Mouse (Mus musculus) lung, embryonic 15.5 days (tissue): ENCODE data around the gene Mest. TPM values are rescaled to one million over a fixed set of nuclear protein-coding genes. Genes with fewer than 3 reads are reported as not detected.

Experiments used
- ATAC-seq: fragments of 200-750 bp; cut with Nextera tagmentation; 2 replicates; pipeline ENCODE4 v1.8.0; 2017; ENCODE audit warnings: moderate number of reproducible peaks, borderline replicate concordance; ENCODE audit not compliant: low FRiP score, low TSS enrichment; ENCODE audit errors: extremely low read depth
- H3K27ac ChIP-seq: fragments of 300-500 bp; sonication (generic); 2 replicates; pipeline ENCODE4 v1.5.1; 2015; ENCODE audit warnings: moderate library complexity, mild to moderate bottlenecking, inconsistent platforms
- H3K27me3 ChIP-seq: fragments of 300-500 bp; sonication (generic); 2 replicates; pipeline ENCODE4 v1.6.1; 2015; ENCODE audit warnings: inconsistent platforms
- H3K36me3 ChIP-seq: fragments of 300-500 bp; sonication (generic); 2 replicates; pipeline ENCODE4 v1.6.1; 2015; ENCODE audit warnings: inconsistent platforms
- H3K4me1 ChIP-seq: fragments of 300-500 bp; sonication (generic); 2 replicates; pipeline ENCODE4 v1.6.1; 2015; ENCODE audit warnings: inconsistent platforms
- H3K4me2 ChIP-seq: fragments of 300-500 bp; sonication (generic); 2 replicates; pipeline ENCODE4 v1.6.1; 2015; ENCODE audit warnings: inconsistent platforms, mild to moderate bottlenecking, moderate library complexity
- H3K4me3 ChIP-seq: fragments of 300-500 bp; sonication (generic); 2 replicates; pipeline ENCODE4 v1.5.1; 2015; ENCODE audit warnings: mild to moderate bottlenecking, inconsistent platforms
- H3K9ac ChIP-seq: fragments of 300-500 bp; sonication (generic); 2 replicates; pipeline ENCODE4 v1.6.1; 2015; ENCODE audit warnings: inconsistent platforms
- H3K9me3 ChIP-seq: fragments of 300-500 bp; sonication (generic); 2 replicates; pipeline ENCODE4 v1.6.1; 2016; ENCODE audit warnings: inconsistent platforms
- WGBS: fragments of 180-500 bp; shearing (Covaris S2); methylation state at CpG from one replicate; pipeline ENCODE4 v1.1.7; 2015; 5-methylcytosine and 5-hydroxymethylcytosine counted together
- polyA plus RNA-seq: library from polyadenylated mRNA; unstranded; fragments of >200 nt; fragmentation: Nextera tagmentation; extraction: Ambion mirVana; gene quantifications from 2 replicates; pipeline ENCODE4 v1.2.1, GENCODE M21; 2015

The Mest gene
- polyA plus RNA-seq, 1 experiment from 2014 or later = 1,497 TPM

- no peak overlapping the region for H3K4me3 ChIP-seq
- H3K4me1 ChIP-seq = peaks cover 35% of the 10 kb centered on the region
- H3K36me3 ChIP-seq = no peaks in the 10 kb centered on the region
- H3K4me2 ChIP-seq = no peak overlapping the region
- no peaks in the 10 kb centered on the region for H3K9me3 ChIP-seq
- ATAC-seq = no peak
- H3K27me3 ChIP-seq = no peaks in the 10 kb centered on the region
- no peak overlapping the region for H3K9ac ChIP-seq
- H3K27ac ChIP-seq = peak overlapping the region; percentile 74
- 50% methylated on average over 25 of the region's 25 CpGs for WGBS
Observed at GRCm38 (mm10) chr6:30710371-30711364, 12.7 kb upstream of the Mest start.

- WGBS = 39% methylated on average over 10 of the region's 10 CpGs
- H3K4me2 ChIP-seq = no peak overlapping the region
- peak overlapping the region; percentile 74; the same call in 1 of the 2 replicates for H3K27ac ChIP-seq
- peaks cover 40% of the 10 kb centered on the region for H3K4me1 ChIP-seq
- H3K27me3 ChIP-seq = no peaks in the 10 kb centered on the region
- no peak overlapping the region for H3K9ac ChIP-seq
- H3K36me3 ChIP-seq = no peaks in the 10 kb centered on the region
- no peak for ATAC-seq
- H3K9me3 ChIP-seq = no peaks in the 10 kb centered on the region
- no peak overlapping the region for H3K4me3 ChIP-seq
Observed at GRCm38 (mm10) chr6:30711365-30711763, 12.0 kb upstream of the Mest start.

- Histone ChIP-seq H3K4me2 (no peak overlapping the region), H3K27me3 (no peaks in the 10 kb centered on the region), H3K9ac (no peak overlapping the region), H3K4me3 (no peak overlapping the region), H3K4me1 (peaks cover 49% of the 10 kb centered on the region), H3K9me3 (no peaks in the 10 kb centered on the region), H3K36me3 (no peaks in the 10 kb centered on the region), H3K27ac (peak overlapping the region; percentile 74)
- 28% methylated on average over 7 of the region's 7 CpGs for WGBS
- peak; percentile 68; the same call in 1 of the 2 replicates for ATAC-seq
Observed at GRCm38 (mm10) chr6:30712484-30712883, 10.9 kb upstream of the Mest start.

GRCm38 (mm10) chr6:30713455-30713854 lies 9.9 kb upstream of the Mest start:
- H3K9ac ChIP-seq = no peak overlapping the region
- H3K4me1 ChIP-seq = peaks cover 49% of the 10 kb centered on the region
- WGBS = 78% methylated on average over 6 of the region's 6 CpGs
- no peak for ATAC-seq
- no peaks in the 10 kb centered on the region for H3K36me3 ChIP-seq
- no peak overlapping the region for H3K4me2 ChIP-seq
- peak overlapping the region; percentile 53 for H3K27ac ChIP-seq
- H3K9me3 ChIP-seq = no peaks in the 10 kb centered on the region
- H3K4me3 ChIP-seq = no peak overlapping the region
- H3K27me3 ChIP-seq = no peaks in the 10 kb centered on the region

- no peak for ATAC-seq
- Histone ChIP-seq H3K36me3 (no peaks in the 10 kb centered on the region), H3K4me2 (no peak overlapping the region)
Observed at GRCm38 (mm10) chr6:30713896-30714295, 9.5 kb upstream of the Mest start.

GRCm38 (mm10) chr6:30714891-30715471 lies 8.4 kb upstream of the Mest start:
- Histone ChIP-seq H3K4me3 (no peak overlapping the region), H3K36me3 (no peaks in the 10 kb centered on the region), H3K9me3 (no peaks in the 10 kb centered on the region), H3K27me3 (no peaks in the 10 kb centered on the region), H3K4me2 (no peak overlapping the region), H3K4me1 (peaks cover 42% of the 10 kb centered on the region), H3K9ac (no peak overlapping the region), H3K27ac (peak overlapping the region; percentile 46; the same call in 1 of the 2 replicates)
- WGBS = 67% methylated on average over 5 of the region's 5 CpGs
- no peak for ATAC-seq

More at GRCm38 (mm10) chr6:30713896-30714295, 9.5 kb upstream of the Mest start:
- Histone ChIP-seq H3K4me1 (peaks cover 48% of the 10 kb centered on the region), H3K9ac (no peak overlapping the region), H3K4me3 (no peak overlapping the region), H3K9me3 (no peaks in the 10 kb centered on the region), H3K27ac (peak overlapping the region; percentile 53), H3K27me3 (no peaks in the 10 kb centered on the region)
- WGBS = 81% methylated on average over 11 of the region's 11 CpGs

- Histone ChIP-seq H3K9ac (no peak overlapping the region), H3K4me2 (no peak overlapping the region), H3K9me3 (no peaks in the 10 kb centered on the region), H3K27ac (peak overlapping the region; percentile 17; the same call in 1 of the 2 replicates), H3K4me1 (peaks cover 43% of the 10 kb centered on the region), H3K27me3 (no peaks in the 10 kb centered on the region), H3K4me3 (no peak overlapping the region), H3K36me3 (no peaks in the 10 kb centered on the region)
- peak; percentile 60; the same call in 1 of the 2 replicates for ATAC-seq
- WGBS = 51% methylated on average over 7 of the region's 7 CpGs
Observed at GRCm38 (mm10) chr6:30716796-30717195, 6.6 kb upstream of the Mest start.

- Histone ChIP-seq H3K27ac (no peak overlapping the region), H3K4me2 (no peak overlapping the region), H3K9ac (no peak overlapping the region), H3K4me3 (no peak overlapping the region), H3K9me3 (no peaks in the 10 kb centered on the region), H3K36me3 (no peaks in the 10 kb centered on the region), H3K4me1 (peaks cover 21% of the 10 kb centered on the region; the same call in 1 of the 2 replicates), H3K27me3 (no peaks in the 10 kb centered on the region)
- WGBS = 77% methylated on average over 4 of the region's 4 CpGs
- no peak for ATAC-seq
Observed at GRCm38 (mm10) chr6:30722385-30723164, 772 bp upstream of the Mest start.

- Histone ChIP-seq H3K27me3 (no peaks in the 10 kb centered on the region), H3K27ac (peak overlapping the region; percentile 42), H3K4me2 (no peak overlapping the region), H3K36me3 (no peaks in the 10 kb centered on the region), H3K9ac (no peak overlapping the region), H3K9me3 (no peaks in the 10 kb centered on the region), H3K4me1 (peaks cover 27% of the 10 kb centered on the region), H3K4me3 (no peak overlapping the region)
- ATAC-seq = no peak
- 31% methylated on average over 12 of the region's 12 CpGs for WGBS
Observed at GRCm38 (mm10) chr6:30730301-30730971, 7.1 kb downstream of the Mest start.

GRCm38 (mm10) chr6:30732571-30733130 lies 9.3 kb downstream of the Mest start:
- H3K9ac ChIP-seq = no peak overlapping the region
- H3K4me1 ChIP-seq = peaks cover 34% of the 10 kb centered on the region
- no peaks in the 10 kb centered on the region for H3K27me3 ChIP-seq
- ATAC-seq = no peak
- 49% methylated on average over 18 of the region's 18 CpGs for WGBS
- H3K36me3 ChIP-seq = no peaks in the 10 kb centered on the region
- peaks cover 15% of the 10 kb centered on the region for H3K9me3 ChIP-seq
- H3K4me2 ChIP-seq = no peak overlapping the region
- H3K4me3 ChIP-seq = no peak overlapping the region
- H3K27ac ChIP-seq = peak overlapping the region; percentile 77; the same call in 1 of the 2 replicates

GRCm38 (mm10) chr6:30734465-30734864 lies 11.1 kb downstream of the Mest start:
- ATAC-seq = no peak
- Histone ChIP-seq H3K4me2 (peak overlapping the region; percentile 65), H3K36me3 (no peaks in the 10 kb centered on the region; the same call in 1 of the 2 replicates), H3K27ac (peak overlapping the region; percentile 77), H3K27me3 (no peaks in the 10 kb centered on the region), H3K4me1 (peaks cover 33% of the 10 kb centered on the region), H3K4me3 (no peak overlapping the region), H3K9me3 (peaks cover 31% of the 10 kb centered on the region), H3K9ac (no peak overlapping the region)
- WGBS = 46% methylated on average over 6 of the region's 6 CpGs
